Mouse (Mus musculus) adipocyte (in vitro differentiated cells): ENCODE results near the gene Olfr644.

Experiments used
- DNase-seq: peaks from one replicate; pipeline ENCODE4 v3.0.0-alpha.2; 2016; ENCODE audit warnings: low spot score

Olfr644 gene

GRCm38 (mm10) chr7:104071769-104072168 lies at the start of gene Olfr644:
TSS of gene Olfr644 (minus strand) at chr7:104071869.
- DNase-seq = no peak

DNA sequence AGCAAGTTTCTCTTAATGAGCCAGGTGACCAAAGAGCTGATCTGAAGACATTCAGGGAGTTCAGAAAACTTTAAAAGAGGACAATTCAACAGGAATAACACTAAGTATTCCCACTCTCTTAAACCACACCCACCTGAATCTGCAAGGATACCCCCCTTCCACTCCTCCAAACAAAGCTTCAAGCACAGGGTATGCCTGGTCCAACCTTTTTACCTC lies 33.0 kb upstream of the Olfr644 start, which contains the start of gene Olfr646:
TSS of gene Olfr646 (plus strand) at position 117 of the 216 bp plus-strand sequence.
- DNase-seq = no peak

DNA sequence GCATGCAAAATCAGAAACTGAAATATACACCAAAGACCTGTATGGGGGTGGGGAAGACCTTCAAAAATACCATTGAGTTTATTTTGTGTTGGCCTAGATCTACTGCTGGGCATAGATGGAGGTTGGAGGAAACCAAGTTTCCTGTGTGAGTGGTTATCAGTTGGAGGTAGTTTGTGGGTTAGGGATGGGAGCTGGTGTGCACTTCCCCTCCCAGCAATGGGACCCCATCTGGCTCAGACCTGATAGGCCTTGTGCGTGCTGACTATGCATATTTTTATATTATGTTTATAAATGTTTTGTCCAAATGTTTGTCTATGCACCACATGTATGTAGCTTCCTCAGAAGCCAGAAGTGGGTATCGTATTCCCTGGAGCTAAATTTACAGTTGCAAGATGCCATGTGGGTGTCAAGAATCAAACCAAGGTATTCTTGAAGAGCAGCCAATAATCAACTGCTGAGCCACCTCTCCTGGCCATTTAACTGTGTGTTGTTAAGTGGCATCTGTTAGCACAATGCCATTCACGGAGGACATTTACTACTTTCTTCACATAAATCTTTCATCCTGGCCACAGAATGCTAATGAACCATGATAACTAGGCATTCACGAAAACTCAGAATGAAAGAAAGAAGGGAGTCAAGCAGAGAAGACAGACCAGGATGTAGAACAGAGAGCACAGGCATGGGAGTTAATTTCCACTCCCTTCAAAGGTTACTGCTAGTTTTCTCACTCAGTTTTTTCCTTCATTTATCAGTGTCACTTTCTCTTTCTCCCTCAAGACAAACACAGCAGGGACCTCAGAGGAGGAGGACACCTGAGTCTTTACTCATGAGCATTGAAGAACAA lies 32.5 kb upstream of the Olfr644 start:
- no peak for DNase-seq

GRCm38 (mm10) chr7:104085365-104085764 lies 13.7 kb upstream of the Olfr644 start, which contains the start of gene Olfr645:
TSS of gene Olfr645 (minus strand) at chr7:104085465.
- DNase-seq = no peak

DNA sequence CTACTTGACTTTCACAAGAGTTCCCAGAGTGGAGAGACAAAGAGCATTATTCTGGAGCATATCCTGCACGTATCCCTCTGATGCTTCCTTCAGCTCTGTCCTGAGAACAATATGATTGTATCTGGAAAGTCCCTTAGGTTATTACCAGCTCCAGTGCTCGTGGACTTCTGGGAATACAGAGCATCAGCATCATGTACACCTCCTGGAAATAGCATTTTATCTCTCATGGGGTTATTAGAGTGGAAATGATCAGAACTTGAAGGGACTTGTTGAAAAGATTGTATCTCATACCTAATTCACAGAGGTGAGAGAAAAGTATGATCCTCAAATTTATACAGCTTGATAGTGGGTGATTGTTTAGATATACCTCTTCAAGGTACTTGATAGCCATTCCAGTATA lies 10.3 kb downstream of the Olfr644 start, which contains the start of gene 4930516K23Rik:
TSS of gene 4930516K23Rik (minus strand) at position 101 of the 400 bp plus-strand sequence.
- no peak for DNase-seq

- no peak for DNase-seq
These were observed 12.5 kb downstream of the Olfr644 start for GRCm38 (mm10) chr7:104059215-104059614.

DNA sequence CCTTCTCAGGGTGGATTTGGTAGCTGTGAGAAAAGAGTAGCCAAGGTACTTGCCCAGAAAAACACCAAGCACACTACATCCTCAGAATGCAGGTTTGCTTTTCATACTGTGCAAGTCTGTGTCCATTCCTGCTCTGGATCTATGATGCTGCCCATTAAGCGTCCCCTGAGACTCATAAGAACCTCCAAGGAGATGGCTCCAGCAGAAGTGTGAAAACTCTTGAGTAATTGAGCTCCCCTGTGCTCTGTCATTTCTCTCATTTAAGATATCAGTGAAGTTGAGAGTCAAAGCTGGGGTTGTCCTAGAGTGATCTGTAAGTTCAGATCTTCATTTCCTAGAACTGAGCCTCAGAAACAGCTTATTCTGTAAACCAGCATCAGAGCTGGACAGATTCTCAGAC lies 19.1 kb downstream of the Olfr644 start, which contains the start of gene Olfr642:
TSS of gene Olfr642 (minus strand) at position 101 of the 400 bp plus-strand sequence.
- no peak for DNase-seq

DNA sequence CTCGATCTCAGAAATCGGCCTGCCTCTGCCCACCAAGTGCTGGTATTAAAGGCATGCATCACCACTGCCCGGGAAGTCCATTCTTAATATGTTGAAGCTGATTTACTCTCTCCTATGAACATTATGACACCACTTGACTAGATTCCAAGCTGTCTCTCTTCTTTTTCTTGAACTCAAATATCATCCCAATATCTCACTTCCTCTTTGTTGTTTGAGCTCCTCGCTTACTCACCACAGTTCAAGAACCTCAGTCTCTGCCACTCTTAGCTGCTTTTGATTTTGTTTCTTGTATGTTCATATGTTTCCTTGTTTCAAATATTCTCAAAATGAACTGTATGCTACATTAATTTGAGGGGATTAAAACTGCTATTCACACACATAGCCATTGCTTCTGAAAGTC lies 20.9 kb downstream of the Olfr644 start:
- DNase-seq = no peak

GRCm38 (mm10) chr7:104035145-104035544 lies 36.5 kb downstream of the Olfr644 start, which contains the start of gene Olfr641:
TSS of gene Olfr641 (plus strand) at chr7:104035445.
- no peak for DNase-seq

- no peak for DNase-seq
These were observed 44.7 kb downstream of the Olfr644 start for GRCm38 (mm10) chr7:104026978-104027377.

DNA sequence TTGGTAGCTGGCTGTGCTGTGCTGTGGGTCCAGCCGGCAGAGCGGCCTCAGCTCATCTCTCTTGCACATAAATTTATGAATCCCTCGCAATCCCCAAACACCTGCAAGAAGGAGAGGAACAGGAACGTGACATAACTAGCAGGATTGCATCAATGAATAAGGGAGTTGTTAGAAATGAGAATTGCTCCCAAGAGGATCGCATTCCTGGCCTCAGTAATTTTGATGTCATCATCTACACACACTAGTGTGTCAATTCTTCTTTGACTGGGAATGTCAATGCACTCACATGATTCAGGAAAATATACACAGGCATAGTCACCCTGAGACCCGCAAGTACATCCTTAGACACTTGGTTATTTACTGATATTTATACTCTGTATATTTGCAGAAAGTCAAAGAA lies 46.2 kb downstream of the Olfr644 start, which contains the start of gene Olfr640:
TSS of gene Olfr640 (minus strand) at position 101 of the 400 bp plus-strand sequence.
- DNase-seq = no peak

GRCm38 (mm10) chr7:104021651-104022050 lies 50.0 kb downstream of the Olfr644 start:
- no peak for DNase-seq

- DNase-seq = no peak
These were observed 52.7 kb downstream of the Olfr644 start for GRCm38 (mm10) chr7:104018953-104019352.

DNA sequence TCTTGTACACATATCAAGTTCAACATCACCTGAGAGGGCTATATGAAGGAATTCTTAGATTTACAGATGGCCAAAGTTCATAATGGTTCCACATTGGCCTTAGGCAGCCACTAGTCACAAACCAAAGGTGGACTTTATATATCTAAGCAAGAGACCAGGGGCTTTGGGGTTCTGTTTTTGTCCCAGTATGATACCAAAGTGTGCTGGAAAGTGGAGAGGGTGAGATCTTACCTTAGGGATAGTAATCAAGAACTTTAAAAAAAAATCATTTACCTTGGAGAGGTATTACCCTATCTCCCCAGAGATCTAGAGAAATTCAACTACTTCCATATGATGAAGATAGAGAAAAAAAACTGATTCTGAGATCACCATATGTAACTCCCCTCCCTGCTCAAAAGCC lies 54.5 kb downstream of the Olfr644 start, which contains the start of gene Olfr639:
TSS of gene Olfr639 (minus strand) at position 101 of the 400 bp plus-strand sequence.
- no peak for DNase-seq
